ENCODE assay signal across 11 mouse cellular contexts in genomic region chr6:88940090-88940916, GRCm38 (mm10). TPM values are rescaled to one million over a fixed set of nuclear protein-coding genes. Genes with fewer than 3 reads are reported as not detected.
DNase-seq lines count a peak whose midpoint lies in the region; ATAC-seq and TF ChIP-seq lines count a peak whose summit lies in the region.
"Had no signal": no experiment of that assay in that cellular context is flagged by ENCODE, and none has a peak within 500 bp of the region (broad histone marks: within the 10 kb centered on the region; RNA-seq: fewer than 3 reads in every experiment).

No protein-coding gene starts in this region.

- no peak for TF ChIP-seq EP300 in lung, postnatal 0 days (IDR thresholded peaks at IDR 0.05)

- no peak for TF ChIP-seq CTCF in lung, postnatal 0 days (IDR thresholded peaks at IDR 0.05)

- DNase-seq in forebrain, embryonic 10.5 days (ENCODE audit: extremely low spot score, low spot score): no peak
- DNase-seq in lung, adult 18-20 months: peak; percentile 60 to 70
- no peak for DNase-seq in lung, postnatal 0 days (ENCODE audit: low spot score)
- DNase-seq in ovary, postnatal 36 days (ENCODE audit: low spot score): no peak
- no peak for DNase-seq in urinary bladder, adult 18-20 months (ENCODE audit: low spot score in 2 of 2)
- DNase-seq: cerebellum, adult 9-10 months had no signal

- no peaks in the 10 kb centered on the region for H3K9me3 ChIP-seq in forebrain, embryonic 10.5 days
- H3K9me3 ChIP-seq in forebrain, embryonic 16.5 days (ENCODE audit: control insufficient read depth, low read length): no peaks in the 10 kb centered on the region
- H3K9me3 ChIP-seq in lung, postnatal 0 days (ENCODE audit: low read length): no peaks in the 10 kb centered on the region
- H3K9me3 ChIP-seq in forebrain, embryonic 13.5 days (replicated peaks): no peaks in the 10 kb centered on the region
- H3K9me3 ChIP-seq: neural tube, embryonic 13.5 days had no signal

- H3K27ac ChIP-seq in forebrain, embryonic 10.5 days: peak overlapping the region; percentile 83
- no peak overlapping the region for H3K27ac ChIP-seq in forebrain, embryonic 16.5 days (ENCODE audit: low read length)
- H3K27ac ChIP-seq in lung, postnatal 0 days (ENCODE audit: low read length): no peak overlapping the region
- H3K27ac ChIP-seq in forebrain, embryonic 13.5 days: peak overlapping the region; percentile 87

- no peak overlapping the region for H3K4me3 ChIP-seq in forebrain, embryonic 10.5 days
- no peak overlapping the region for H3K4me3 ChIP-seq in forebrain, embryonic 16.5 days (replicated peaks; ENCODE audit: low read length)
- no peak overlapping the region for H3K4me3 ChIP-seq in lung, postnatal 0 days (ENCODE audit: low read depth, low read length)
- H3K4me3 ChIP-seq in forebrain, embryonic 13.5 days: no peak overlapping the region
- H3K4me3 ChIP-seq: neural tube, embryonic 13.5 days had no signal

- no peak overlapping the region for H3K4me2 ChIP-seq in forebrain, embryonic 16.5 days (ENCODE audit: low read length)
- no peak overlapping the region for H3K4me2 ChIP-seq in lung, postnatal 0 days (replicated peaks; ENCODE audit: low read depth, low read length)
- no peak overlapping the region for H3K4me2 ChIP-seq in forebrain, embryonic 13.5 days
- H3K4me2 ChIP-seq: liver, embryonic 11.5 days; neural tube, embryonic 13.5 days had no signal

- 85% methylated on average over 9 of the region's 9 CpGs for WGBS in forebrain, embryonic 10.5 days
- WGBS in forebrain, embryonic 16.5 days: 68% methylated on average over 9 of the region's 9 CpGs
- WGBS in lung, postnatal 0 days: 70% methylated on average over 9 of the region's 9 CpGs
- WGBS in forebrain, embryonic 13.5 days: 76% methylated on average over 9 of the region's 9 CpGs

- H3K9ac ChIP-seq in forebrain, embryonic 16.5 days (replicated peaks; ENCODE audit: low read depth, low read length): no peak overlapping the region
- H3K9ac ChIP-seq in lung, postnatal 0 days (replicated peaks; ENCODE audit: low read depth): no peak overlapping the region
- no peak overlapping the region for H3K9ac ChIP-seq in forebrain, embryonic 13.5 days
- H3K9ac ChIP-seq: neural tube, embryonic 13.5 days had no signal

- H3K27me3 ChIP-seq in forebrain, embryonic 10.5 days (ENCODE audit: poor library complexity, severe bottlenecking): peaks cover 40% of the 10 kb centered on the region
- peaks cover 6% of the 10 kb centered on the region; the same call in 1 of the 2 replicates for H3K27me3 ChIP-seq in forebrain, embryonic 16.5 days (replicated peaks; ENCODE audit: control insufficient read depth, insufficient read depth, low read length)
- no peaks in the 10 kb centered on the region for H3K27me3 ChIP-seq in lung, postnatal 0 days (replicated peaks; ENCODE audit: insufficient read depth, low read length)
- H3K27me3 ChIP-seq in forebrain, embryonic 13.5 days: peaks cover 9% of the 10 kb centered on the region
- H3K27me3 ChIP-seq: neural tube, embryonic 13.5 days had no signal

- ATAC-seq in forebrain, embryonic 16.5 days: no peak
- no peak for ATAC-seq in lung, postnatal 0 days
- ATAC-seq in forebrain, embryonic 13.5 days: no peak
- ATAC-seq in megakaryocyte, adult 5-6 weeks (ENCODE audit: poor library complexity, severe bottlenecking): peak; percentile 58

- peaks cover 93% of the 10 kb centered on the region for H3K4me1 ChIP-seq in forebrain, embryonic 10.5 days
- peaks cover 63% of the 10 kb centered on the region for H3K4me1 ChIP-seq in forebrain, embryonic 16.5 days (replicated peaks; ENCODE audit: control insufficient read depth, insufficient read depth, low read length)
- H3K4me1 ChIP-seq in lung, postnatal 0 days (ENCODE audit: insufficient read depth, low read depth, low read length): peaks cover 5% of the 10 kb centered on the region; the same call in 1 of the 2 replicates
- peaks cover 81% of the 10 kb centered on the region for H3K4me1 ChIP-seq in forebrain, embryonic 13.5 days

- H3K36me3 ChIP-seq in forebrain, embryonic 10.5 days (replicated peaks): no peaks in the 10 kb centered on the region
- no peaks in the 10 kb centered on the region for H3K36me3 ChIP-seq in forebrain, embryonic 16.5 days (ENCODE audit: control insufficient read depth, insufficient read depth)
- no peaks in the 10 kb centered on the region for H3K36me3 ChIP-seq in lung, postnatal 0 days (ENCODE audit: insufficient read depth, low read length)
- no peaks in the 10 kb centered on the region for H3K36me3 ChIP-seq in forebrain, embryonic 13.5 days (ENCODE audit: poor library complexity, severe bottlenecking)
- H3K36me3 ChIP-seq: neural tube, embryonic 13.5 days had no signal

RNA-seq across cellular contexts. Expression of gene Tpra1, which starts 38.3 kb away (rescaled TPM):
- polyA plus RNA-seq in forebrain, embryonic 10.5 days (2016; fragmentation: Nextera tagmentation; extraction: Ambion mirVana): 47.9 and 51.5 TPM in 2 replicates
- 56.9 and 70.0 TPM in 2 replicates for polyA plus RNA-seq in forebrain, embryonic 16.5 days (2015; fragmentation: Nextera tagmentation; extraction: Ambion mirVana)
- polyA plus RNA-seq in lung, postnatal 0 days (2015; fragmentation: Nextera tagmentation; extraction: Ambion mirVana): 72.0 and 78.8 TPM in 2 replicates
- polyA plus RNA-seq in forebrain, embryonic 13.5 days (2015; fragmentation: Nextera tagmentation; extraction: Ambion mirVana): 45.4 and 53.9 TPM in 2 replicates
- 24.0 and 26.1 TPM in 2 replicates for total RNA-seq in megakaryocyte, adult 5-6 weeks (2015)
- total RNA-seq in megakaryocyte, adult 5-6 weeks (2017): 32.4 and 35.5 TPM in 2 replicates

RNA-seq across cellular contexts. Expression of gene Mcm2, which starts 41.7 kb away (rescaled TPM):
- 305 and 322 TPM in 2 replicates for polyA plus RNA-seq in forebrain, embryonic 10.5 days (2016; fragmentation: Nextera tagmentation; extraction: Ambion mirVana)
- 60.2 and 64.6 TPM in 2 replicates for polyA plus RNA-seq in forebrain, embryonic 16.5 days (2015; fragmentation: Nextera tagmentation; extraction: Ambion mirVana)
- 14.5 and 15.3 TPM in 2 replicates for polyA plus RNA-seq in lung, postnatal 0 days (2015; fragmentation: Nextera tagmentation; extraction: Ambion mirVana)
- 133 and 157 TPM in 2 replicates for polyA plus RNA-seq in forebrain, embryonic 13.5 days (2015; fragmentation: Nextera tagmentation; extraction: Ambion mirVana)
- 45.4 and 47.7 TPM in 2 replicates for total RNA-seq in megakaryocyte, adult 5-6 weeks (2015)
- total RNA-seq in megakaryocyte, adult 5-6 weeks (2017): 77.2 TPM in 2 replicates

Comparison
In these comparisons a context has a peak if more than half of its experiments do, and no peak if none do; other contexts are left out.
1. DNase-seq: peak in lung, adult 18-20 months (2 of 2); none in forebrain, embryonic 10.5 days (single experiment), lung, postnatal 0 days (single experiment), ovary, postnatal 36 days (single experiment) and urinary bladder, adult 18-20 months (0 of 2).
2. H3K27ac ChIP-seq: peak in forebrain, embryonic 10.5 days (single experiment) and forebrain, embryonic 13.5 days (single experiment); none in forebrain, embryonic 16.5 days (single experiment) and lung, postnatal 0 days (single experiment).